In the genomic region with DNA sequence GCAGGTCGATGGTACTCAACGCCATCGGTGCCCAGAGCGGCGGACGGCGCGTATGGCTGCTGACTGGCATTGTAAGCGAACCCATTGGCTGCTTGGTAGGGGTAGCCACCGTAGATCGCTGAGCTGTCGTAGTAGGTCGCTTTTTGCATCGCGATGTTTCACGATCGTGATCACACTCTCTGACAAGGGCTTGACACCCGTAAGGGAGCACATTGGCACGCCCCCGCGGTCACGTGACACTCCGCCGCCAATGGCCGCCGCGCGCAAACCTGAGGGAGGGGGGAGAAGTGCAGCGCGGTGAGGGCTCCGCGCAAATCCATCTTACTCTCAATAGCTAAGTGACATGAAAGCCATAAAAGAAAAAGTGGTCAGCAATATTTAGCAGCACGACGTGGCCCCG, we compare ENCODE assay signal across 8 mouse cellular contexts. TPM values are rescaled to one million over a fixed set of nuclear protein-coding genes. Genes with fewer than 3 reads are reported as not detected.
DNase-seq lines count a peak whose midpoint lies in the region; ATAC-seq lines count a peak whose summit lies in the region.

No protein-coding gene starts in this region.

- peak; percentile 54; the same call in 1 of the 2 replicates for ATAC-seq in heart, embryonic 11.5 days (replicated peaks; ENCODE audit: insufficient number of reproducible peaks, low FRiP score, low TSS enrichment)
- peak; percentile 40 for ATAC-seq in kidney, embryonic 16.5 days (ENCODE audit: low FRiP score, low TSS enrichment)
- no peak for ATAC-seq in CD4-positive, CD25-positive, alpha-beta regulatory T cell, adult 4 months

- H3K4me1 ChIP-seq in heart, embryonic 11.5 days (ENCODE audit: control insufficient read depth, insufficient read depth, low read length): peaks cover 10% of the 10 kb centered on the region; the same call in 1 of the 2 replicates
- peaks cover 83% of the 10 kb centered on the region for H3K4me1 ChIP-seq in kidney, embryonic 16.5 days (ENCODE audit: insufficient read depth, low read length)

- peaks cover 88% of the 10 kb centered on the region for H3K27me3 ChIP-seq in heart, embryonic 11.5 days (ENCODE audit: control insufficient read depth, insufficient read depth, low read length)
- H3K27me3 ChIP-seq in kidney, embryonic 16.5 days (ENCODE audit: insufficient read depth, low read length): no peaks in the 10 kb centered on the region

- H3K4me2 ChIP-seq in heart, embryonic 11.5 days: peak overlapping the region; percentile 58
- H3K4me2 ChIP-seq in kidney, embryonic 16.5 days (replicated peaks; ENCODE audit: low read depth, low read length): peak overlapping the region; percentile 50

- peak overlapping the region; percentile 20 for H3K4me3 ChIP-seq in heart, embryonic 11.5 days (ENCODE audit: low read depth, low read length)
- H3K4me3 ChIP-seq in kidney, embryonic 16.5 days (ENCODE audit: low read length): peak overlapping the region; percentile 44

- DNase-seq in ZHBTc4 (ENCODE audit: low read depth, low spot score): peak; percentile 98
- DNase-seq in embryo, embryonic 10.5 days (ENCODE audit: low spot score): peak; percentile 96
- DNase-seq in lung, postnatal 14 days: peak; percentile 93
- peak; percentile 83 for DNase-seq in urinary bladder, postnatal 14 days (ENCODE audit: low spot score)
- no peak for DNase-seq in T-cell, adult 2 months (ENCODE audit: low spot score)

- H3K27ac ChIP-seq in heart, embryonic 11.5 days (ENCODE audit: low read depth, low read length): peak overlapping the region; percentile 24; the same call in 1 of the 2 replicates
- peak overlapping the region; percentile 85 for H3K27ac ChIP-seq in kidney, embryonic 16.5 days (ENCODE audit: low read length)

- H3K9me3 ChIP-seq in heart, embryonic 11.5 days (replicated peaks; ENCODE audit: control insufficient read depth, low read length): no peaks in the 10 kb centered on the region
- no peaks in the 10 kb centered on the region for H3K9me3 ChIP-seq in kidney, embryonic 16.5 days (ENCODE audit: low read length)

- H3K36me3 ChIP-seq in heart, embryonic 11.5 days (ENCODE audit: control insufficient read depth, insufficient read depth, low read length): no peaks in the 10 kb centered on the region
- H3K36me3 ChIP-seq in kidney, embryonic 16.5 days (ENCODE audit: insufficient read depth, low read length): peaks cover 7% of the 10 kb centered on the region; the same call in 1 of the 2 replicates

- H3K9ac ChIP-seq in heart, embryonic 11.5 days (ENCODE audit: low read depth, low read length): peak overlapping the region; percentile 16; the same call in 1 of the 2 replicates
- H3K9ac ChIP-seq in kidney, embryonic 16.5 days (replicated peaks; ENCODE audit: low read length): peak overlapping the region; percentile 61

- WGBS in heart, embryonic 11.5 days (ENCODE audit: insufficient replicate concordance): 1% methylated on average over 35 of the region's 35 CpGs
- 2% methylated on average over 35 of the region's 35 CpGs for WGBS in kidney, embryonic 16.5 days

RNA-seq across cellular contexts. Expression of gene 5730596B20Rik, which starts 4.8 kb away (rescaled TPM):
- polyA plus RNA-seq in heart, embryonic 11.5 days (2014; fragmentation: Nextera tagmentation; extraction: Ambion mirVana): 0.45 and 0.57 TPM in 2 replicates
- 1.7 and 2.5 TPM in 2 replicates for polyA plus RNA-seq in kidney, embryonic 16.5 days (2015; fragmentation: Nextera tagmentation; extraction: Ambion mirVana)
- polyA plus RNA-seq in CD4-positive, CD25-positive, alpha-beta regulatory T cell, adult 4 months (2017; shearing (Covaris generic)): not detected

RNA-seq across cellular contexts. Expression of gene Hoxa2, which starts 7.9 kb away (rescaled TPM):
- 3.5 and 3.6 TPM in 2 replicates for polyA plus RNA-seq in heart, embryonic 11.5 days (2014; fragmentation: Nextera tagmentation; extraction: Ambion mirVana)
- polyA plus RNA-seq in kidney, embryonic 16.5 days (2015; fragmentation: Nextera tagmentation; extraction: Ambion mirVana): 2.1 and 2.6 TPM in 2 replicates
- polyA plus RNA-seq in CD4-positive, CD25-positive, alpha-beta regulatory T cell, adult 4 months (2017; shearing (Covaris generic)): not detected

RNA-seq across cellular contexts. Expression of gene Hoxa1, which starts 14.4 kb away (rescaled TPM):
- polyA plus RNA-seq in heart, embryonic 11.5 days (2014; fragmentation: Nextera tagmentation; extraction: Ambion mirVana): 1.2 TPM in 2 replicates
- polyA plus RNA-seq in kidney, embryonic 16.5 days (2015; fragmentation: Nextera tagmentation; extraction: Ambion mirVana): 0.81 and 0.82 TPM in 2 replicates
- polyA plus RNA-seq in CD4-positive, CD25-positive, alpha-beta regulatory T cell, adult 4 months (2017; shearing (Covaris generic)): not detected

RNA-seq across cellular contexts. Expression of gene Hoxa4, which starts 19.1 kb away (rescaled TPM):
- polyA plus RNA-seq in heart, embryonic 11.5 days (2014; fragmentation: Nextera tagmentation; extraction: Ambion mirVana): 0.68 and 1.4 TPM in 2 replicates
- 1.2 and 1.4 TPM in 2 replicates for polyA plus RNA-seq in kidney, embryonic 16.5 days (2015; fragmentation: Nextera tagmentation; extraction: Ambion mirVana)
- not detected for polyA plus RNA-seq in CD4-positive, CD25-positive, alpha-beta regulatory T cell, adult 4 months (2017; shearing (Covaris generic))

RNA-seq across cellular contexts. Expression of gene Hoxa5, which starts 31.9 kb away (rescaled TPM):
- polyA plus RNA-seq in heart, embryonic 11.5 days (2014; fragmentation: Nextera tagmentation; extraction: Ambion mirVana): 2.4 and 2.6 TPM in 2 replicates
- 9.0 and 9.5 TPM in 2 replicates for polyA plus RNA-seq in kidney, embryonic 16.5 days (2015; fragmentation: Nextera tagmentation; extraction: Ambion mirVana)
- not detected for polyA plus RNA-seq in CD4-positive, CD25-positive, alpha-beta regulatory T cell, adult 4 months (2017; shearing (Covaris generic))
